Mouse (Mus musculus) myocyte (in vitro differentiated cells): Measurements from ENCODE around the gene Dnajc16.

Experiments
- E2F4 ChIP-seq: IDR thresholded peaks from one replicate; pipeline ENCODE4 v1.6.1; 2011; ENCODE audit warnings: mild to moderate bottlenecking, control low read depth, moderate library complexity; ENCODE audit not compliant: insufficient read depth
- MAX ChIP-seq: IDR thresholded peaks from one replicate; pipeline ENCODE4 v1.6.1; 2011; ENCODE audit warnings: low read depth, mild to moderate bottlenecking, control low read depth
- MYOG ChIP-seq, 3 experiments: IDR thresholded peaks; one replicate each; pipeline ENCODE4 v1.6.1; 2011; ENCODE audit warnings: control low read depth in 2 of 3, low read depth in 2 of 3, mild to moderate bottlenecking in 2 of 3; ENCODE audit not compliant: insufficient read length in 2 of 3, control insufficient read depth in 1 of 3, insufficient read depth in 1 of 3
- POLR2A ChIP-seq: IDR thresholded peaks from one replicate; pipeline ENCODE4 v1.6.1; 2011; ENCODE audit warnings: low read depth, mild to moderate bottlenecking, control low read depth, moderate library complexity; ENCODE audit not compliant: insufficient read length
- POLR2AphosphoS2 ChIP-seq: IDR thresholded peaks from one replicate; pipeline ENCODE4 v1.6.1; 2011; ENCODE audit warnings: low read depth, control low read depth; ENCODE audit not compliant: insufficient read length
- REST ChIP-seq: IDR thresholded peaks from one replicate; pipeline ENCODE4 v1.6.1; 2011; ENCODE audit warnings: mild to moderate bottlenecking, control low read depth, moderate library complexity; ENCODE audit not compliant: insufficient read depth, insufficient read length
- USF1 ChIP-seq: IDR thresholded peaks from one replicate; pipeline ENCODE4 v1.6.1; 2011; ENCODE audit warnings: low read depth, mild to moderate bottlenecking, control low read depth, moderate library complexity

DNA sequence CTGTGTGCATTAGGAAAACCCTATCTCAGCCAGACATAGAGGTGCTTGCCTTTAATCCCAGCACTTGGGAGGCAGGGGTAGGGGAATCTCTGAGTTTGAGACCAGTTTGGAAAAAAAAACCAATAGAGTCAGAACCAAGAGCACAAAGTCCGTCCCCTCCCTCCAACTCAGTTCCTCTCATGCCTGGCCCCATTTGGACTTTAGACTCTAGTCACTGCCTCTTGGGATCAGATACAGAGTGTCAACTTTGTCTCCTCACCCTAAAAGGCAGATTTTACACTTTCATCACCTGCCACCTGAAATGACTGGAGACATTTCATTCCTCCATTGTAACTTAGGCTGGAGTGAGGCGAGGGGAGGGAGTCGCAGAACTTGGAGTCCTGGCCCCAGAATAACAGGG is 61.5 kb downstream of the Dnajc16 start:
- TF ChIP-seq POLR2A (no peak), USF1 (no peak), MAX (no peak), MYOG (IDR thresholded peaks at IDR 0.05; ENCODE audit: control insufficient read depth in 1 of 3, insufficient read depth in 1 of 3, insufficient read length in 2 of 3, low read depth in 2 of 3) (no peak), E2F4 (no peak), POLR2AphosphoS2 (no peak), REST (no peak)
